Mouse (Mus musculus) midbrain, embryonic 13.5 days (tissue): ENCODE measurements at regions not wholly inside any gene's neighbourhood (a gene's known extent, or its start where the extent isn't known, plus 50 kb on each side); places are given as distances from the start of the nearest gene placed in this dataset.

Source experiments
- ATAC-seq: fragments of 200-750 bp; cut with Nextera tagmentation; 2 replicates; pipeline ENCODE4 v1.8.0; 2017; ENCODE audit warnings: mild to moderate bottlenecking, moderate TSS enrichment, moderate library complexity
- H3K27ac ChIP-seq: fragments of 300-500 bp; sonication (generic); 2 replicates; pipeline ENCODE4 v1.5.1; 2015; ENCODE audit warnings: inconsistent platforms, mild to moderate bottlenecking, moderate library complexity
- H3K27me3 ChIP-seq: fragments of 300-500 bp; sonication (generic); 2 replicates; pipeline ENCODE4 v1.6.1; 2015; ENCODE audit warnings: mild to moderate bottlenecking, inconsistent platforms
- H3K36me3 ChIP-seq: fragments of 300-500 bp; sonication (generic); 2 replicates; pipeline ENCODE4 v1.6.1; 2015; ENCODE audit warnings: mild to moderate bottlenecking, inconsistent platforms
- H3K4me1 ChIP-seq: fragments of 300-500 bp; sonication (generic); replicated peaks from 2 replicates; pipeline ENCODE4 v1.6.1; 2015; ENCODE audit warnings: inconsistent platforms
- H3K4me2 ChIP-seq: fragments of 300-500 bp; sonication (generic); replicated peaks from 2 replicates; pipeline ENCODE4 v1.6.1; 2015; ENCODE audit warnings: moderate library complexity, mild to moderate bottlenecking, inconsistent platforms
- H3K4me3 ChIP-seq: fragments of 300-500 bp; sonication (generic); replicated peaks from 2 replicates; pipeline ENCODE4 v1.5.1; 2015; ENCODE audit warnings: mild to moderate bottlenecking, inconsistent platforms
- H3K9ac ChIP-seq: fragments of 300-500 bp; sonication (generic); replicated peaks from 2 replicates; pipeline ENCODE4 v1.6.1; 2015; ENCODE audit warnings: mild to moderate bottlenecking, inconsistent platforms
- H3K9me3 ChIP-seq: fragments of 300-500 bp; sonication (generic); 2 replicates; pipeline ENCODE4 v1.6.1; 2016; ENCODE audit warnings: mild to moderate bottlenecking, inconsistent platforms
- WGBS: fragments of 180-500 bp; shearing (Covaris S2); methylation state at CpG from one replicate; pipeline ENCODE4 v1.1.7; 2015; 5-methylcytosine and 5-hydroxymethylcytosine counted together

GRCm38 (mm10) chr4:64200151-64200807, 153.5 kb upstream of the Tnc start:
- WGBS, result 53% methylated on average over 3 of the region's 3 CpGs
- peak; percentile 82 for ATAC-seq
- no peaks in the 10 kb centered on the region for H3K27me3 ChIP-seq

GRCm38 (mm10) chr4:64184986-64185385, 138.2 kb upstream of the Tnc start:
- Histone ChIP-seq H3K36me3 (no peaks in the 10 kb centered on the region), H3K27me3 (no peaks in the 10 kb centered on the region), H3K4me2 (no peak overlapping the region), H3K4me1 (no peaks in the 10 kb centered on the region), H3K9me3 (no peaks in the 10 kb centered on the region), H3K4me3 (no peak overlapping the region), H3K9ac (no peak overlapping the region), H3K27ac (no peak overlapping the region)
- ATAC-seq, result no peak

More at GRCm38 (mm10) chr4:64200151-64200807, 153.5 kb upstream of the Tnc start:
- H3K9ac ChIP-seq, result no peak overlapping the region
- H3K9me3 ChIP-seq, result no peaks in the 10 kb centered on the region
- H3K4me1 ChIP-seq, result 0 out of 2 replicates have a peak, but pooled peaks cover 3% of the 10 kb centered on the region
- no peak overlapping the region for H3K4me2 ChIP-seq
- H3K36me3 ChIP-seq, result no peaks in the 10 kb centered on the region
- no peak overlapping the region for H3K4me3 ChIP-seq
- H3K27ac ChIP-seq, result no peak overlapping the region

- Histone ChIP-seq H3K4me1 (no peaks in the 10 kb centered on the region), H3K9ac (no peak overlapping the region), H3K27me3 (no peaks in the 10 kb centered on the region), H3K4me3 (no peak overlapping the region), H3K4me2 (no peak overlapping the region), H3K27ac (no peak overlapping the region), H3K9me3 (no peaks in the 10 kb centered on the region), H3K36me3 (no peaks in the 10 kb centered on the region)
- no peak for ATAC-seq
- 3% methylated on average over 3 of the region's 3 CpGs for WGBS
These were observed 129.1 kb upstream of the Tnc start for GRCm38 (mm10) chr4:64175938-64176337.

GRCm38 (mm10) chr4:64171476-64171875, 124.7 kb upstream of the Tnc start:
- Histone ChIP-seq H3K4me1 (no peaks in the 10 kb centered on the region), H3K27ac (no peak overlapping the region), H3K4me3 (no peak overlapping the region), H3K4me2 (no peak overlapping the region), H3K9ac (no peak overlapping the region), H3K9me3 (no peaks in the 10 kb centered on the region), H3K36me3 (no peaks in the 10 kb centered on the region), H3K27me3 (no peaks in the 10 kb centered on the region)
- ATAC-seq, result no peak
- WGBS, result 86% methylated on average over 3 of the region's 3 CpGs

- H3K4me1 ChIP-seq, result peaks cover 11% of the 10 kb centered on the region
- ATAC-seq, result peak; percentile 87
- H3K27ac ChIP-seq, result 0 out of 2 replicates have a peak overlapping the region, but pooled peaks have one; percentile 32
- H3K27me3 ChIP-seq, result no peaks in the 10 kb centered on the region
- H3K4me2 ChIP-seq, result no peak overlapping the region
- H3K9ac ChIP-seq, result no peak overlapping the region
- H3K9me3 ChIP-seq, result no peaks in the 10 kb centered on the region
- H3K4me3 ChIP-seq, result no peak overlapping the region
- 27% methylated on average over 5 of the region's 5 CpGs for whole genome bisulfite sequencing
- H3K36me3 ChIP-seq, result no peaks in the 10 kb centered on the region
These were observed 102.2 kb upstream of the Tnc start for GRCm38 (mm10) chr4:64148989-64149463.

GRCm38 (mm10) chr4:64145924-64146323, 99.1 kb upstream of the Tnc start:
- H3K4me2 ChIP-seq, result no peak overlapping the region
- H3K9me3 ChIP-seq, result no peaks in the 10 kb centered on the region
- no peaks in the 10 kb centered on the region for H3K27me3 ChIP-seq
- H3K4me1 ChIP-seq, result peaks cover 11% of the 10 kb centered on the region
- WGBS, result 70% methylated on average over 2 of the region's 2 CpGs
- H3K9ac ChIP-seq, result no peak overlapping the region
- H3K27ac ChIP-seq, result no peak overlapping the region
- no peak for ATAC-seq
- no peak overlapping the region for H3K4me3 ChIP-seq
- no peaks in the 10 kb centered on the region for H3K36me3 ChIP-seq

- H3K4me1 ChIP-seq, result no peaks in the 10 kb centered on the region
- no peak overlapping the region for H3K27ac ChIP-seq
- 83% methylated on average over 2 of the region's 2 CpGs for WGBS
- H3K4me2 ChIP-seq, result no peak overlapping the region
- H3K36me3 ChIP-seq, result no peaks in the 10 kb centered on the region
- no peaks in the 10 kb centered on the region for H3K9me3 ChIP-seq
- H3K9ac ChIP-seq, result no peak overlapping the region
- no peak for ATAC-seq
- no peak overlapping the region for H3K4me3 ChIP-seq
- H3K27me3 ChIP-seq, result no peaks in the 10 kb centered on the region
These were observed 96.1 kb upstream of the Tnc start for GRCm38 (mm10) chr4:64142963-64143362.

GRCm38 (mm10) chr4:64142356-64142787, 95.6 kb upstream of the Tnc start:
- Histone ChIP-seq H3K4me2 (no peak overlapping the region), H3K4me3 (no peak overlapping the region), H3K27ac (no peak overlapping the region), H3K27me3 (no peaks in the 10 kb centered on the region), H3K9me3 (no peaks in the 10 kb centered on the region), H3K36me3 (no peaks in the 10 kb centered on the region), H3K9ac (no peak overlapping the region), H3K4me1 (no peaks in the 10 kb centered on the region)
- 68% methylated on average over 5 of the region's 5 CpGs for WGBS
- ATAC-seq, result no peak

- WGBS, result 89% methylated on average over 4 of the region's 4 CpGs
- ATAC-seq, result no peak
- Histone ChIP-seq H3K4me2 (no peak overlapping the region), H3K36me3 (no peaks in the 10 kb centered on the region), H3K27me3 (no peaks in the 10 kb centered on the region), H3K27ac (no peak overlapping the region), H3K4me1 (no peaks in the 10 kb centered on the region), H3K9me3 (no peaks in the 10 kb centered on the region), H3K4me3 (no peak overlapping the region), H3K9ac (no peak overlapping the region)
These were observed 93.0 kb upstream of the Tnc start for GRCm38 (mm10) chr4:64139836-64140235.

- no peaks in the 10 kb centered on the region for H3K4me1 ChIP-seq
- no peak for ATAC-seq
- no peak overlapping the region for H3K4me2 ChIP-seq
- 83% methylated on average over 3 of the region's 3 CpGs for WGBS
- no peaks in the 10 kb centered on the region for H3K36me3 ChIP-seq
- H3K9ac ChIP-seq, result no peak overlapping the region
- H3K9me3 ChIP-seq, result no peaks in the 10 kb centered on the region
- H3K27me3 ChIP-seq, result no peaks in the 10 kb centered on the region
- H3K27ac ChIP-seq, result no peak overlapping the region
- H3K4me3 ChIP-seq, result no peak overlapping the region
These were observed 88.2 kb upstream of the Tnc start for GRCm38 (mm10) chr4:64135036-64135435.

GRCm38 (mm10) chr4:64129290-64129689, 82.5 kb upstream of the Tnc start:
- no peaks in the 10 kb centered on the region for H3K4me1 ChIP-seq
- H3K4me2 ChIP-seq, result no peak overlapping the region
- H3K27me3 ChIP-seq, result no peaks in the 10 kb centered on the region
- no peak overlapping the region for H3K27ac ChIP-seq
- ATAC-seq, result no peak
- H3K9ac ChIP-seq, result no peak overlapping the region
- no peaks in the 10 kb centered on the region for H3K36me3 ChIP-seq
- 92% methylated on average over 1 of the region's 1 CpGs for WGBS
- H3K4me3 ChIP-seq, result no peak overlapping the region
- no peaks in the 10 kb centered on the region for H3K9me3 ChIP-seq

GRCm38 (mm10) chr4:64124387-64125088, 77.7 kb upstream of the Tnc start:
- no peak overlapping the region for H3K27ac ChIP-seq
- no peak overlapping the region for H3K4me2 ChIP-seq
- 90% methylated on average over 2 of the region's 2 CpGs for WGBS
- no peaks in the 10 kb centered on the region for H3K4me1 ChIP-seq
- H3K4me3 ChIP-seq, result no peak overlapping the region
- no peak overlapping the region for H3K9ac ChIP-seq
- H3K36me3 ChIP-seq, result no peaks in the 10 kb centered on the region
- no peaks in the 10 kb centered on the region for H3K27me3 ChIP-seq
- no peaks in the 10 kb centered on the region for H3K9me3 ChIP-seq
- no peak for ATAC-seq
